Mouse (Mus musculus): ENCODE measurements around the gene Fam84b. TPM values are rescaled to one million over a fixed set of nuclear protein-coding genes. Genes with fewer than 3 reads are reported as not detected.
A peak's percentile ranks its signal among the peaks of the same experiment; 100 is the strongest.

Fam84b gene
- polyA plus RNA-seq, 2 experiments = 5.4 to 9.7 TPM

DNA sequence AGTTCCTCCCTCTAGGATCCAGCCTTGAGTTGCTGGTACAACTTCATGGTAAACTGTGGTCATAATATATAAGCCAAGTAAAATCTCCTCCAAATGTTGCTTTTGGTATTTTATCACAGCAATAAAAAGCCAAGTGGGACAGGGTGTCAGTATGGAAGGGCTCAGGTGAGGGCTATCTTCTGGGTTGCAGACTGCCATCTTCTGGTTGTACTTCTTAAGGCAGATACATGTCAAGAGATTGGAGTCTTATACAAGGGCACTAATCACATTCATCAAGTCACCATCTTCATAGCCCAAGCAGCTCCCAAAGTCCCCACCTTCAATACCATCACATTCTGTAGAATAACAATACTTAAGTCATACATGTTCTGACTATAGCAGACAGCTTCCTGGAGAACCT is 21.0 kb downstream of the Fam84b start:
- no peaks in the 10 kb centered on the region for H3K9me3 ChIP-seq (ENCODE audit: control insufficient read depth, low read length)
- H3K4me1 ChIP-seq (ENCODE audit: control insufficient read depth, insufficient read depth, low read length) = no peaks in the 10 kb centered on the region
- no peak overlapping the region for H3K27ac ChIP-seq (replicated peaks; ENCODE audit: low read depth, low read length)
- no peak for DNase-seq (ENCODE audit: low spot score)
- no peak overlapping the region for H3K9ac ChIP-seq (ENCODE audit: low read depth, low read length, severe bottlenecking)
- no peaks in the 10 kb centered on the region for H3K36me3 ChIP-seq (ENCODE audit: control insufficient read depth, insufficient read depth, low read length)
- no peak overlapping the region for H3K4me3 ChIP-seq (replicated peaks; ENCODE audit: low read length)
- no peak for ATAC-seq (ENCODE audit: low FRiP score, low read depth)
- H3K4me2 ChIP-seq (replicated peaks; ENCODE audit: low read depth, low read length, severe bottlenecking) = no peak overlapping the region
- H3K27me3 ChIP-seq (ENCODE audit: control insufficient read depth, insufficient read depth, low read length) = no peaks in the 10 kb centered on the region
- no peak for TF ChIP-seq POLR2A (IDR thresholded peaks at IDR 0.05; ENCODE audit: borderline replicate concordance, extremely low read depth, insufficient read depth, insufficient read length)

DNA sequence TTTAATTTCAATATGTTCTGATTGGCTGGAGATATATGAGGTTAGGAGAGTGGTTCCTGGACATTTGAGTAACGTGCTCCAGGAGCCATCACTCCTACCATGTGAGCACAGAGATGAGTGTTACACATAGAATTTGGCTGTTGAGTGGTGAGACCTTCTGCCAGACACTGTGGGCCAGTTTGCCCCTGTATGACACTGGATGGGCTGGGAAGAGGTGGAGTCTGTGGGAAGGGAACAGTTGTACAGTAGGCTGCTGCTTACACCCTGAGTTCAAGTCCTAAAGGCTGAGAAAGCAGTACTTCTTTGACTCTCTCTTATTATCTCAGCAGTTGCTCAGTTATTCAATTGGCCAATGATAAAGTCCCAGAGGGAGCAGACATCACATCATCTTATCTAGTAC is 27.4 kb downstream of the Fam84b start:
- ATAC-seq (ENCODE audit: low FRiP score, low read depth) = no peak
- WGBS = 59% methylated on average over 1 of the region's 1 CpGs
- Histone ChIP-seq H3K27ac (replicated peaks; ENCODE audit: low read depth, low read length) (no peak overlapping the region), H3K4me1 (ENCODE audit: control insufficient read depth, insufficient read depth, low read length) (peaks cover 6% of the 10 kb centered on the region), H3K27me3 (ENCODE audit: control insufficient read depth, insufficient read depth, low read length) (no peaks in the 10 kb centered on the region), H3K4me3 (replicated peaks; ENCODE audit: low read length) (no peak overlapping the region), H3K9me3 (ENCODE audit: control insufficient read depth, low read length) (no peaks in the 10 kb centered on the region), H3K4me2 (replicated peaks; ENCODE audit: low read depth, low read length, severe bottlenecking) (no peak overlapping the region), H3K36me3 (ENCODE audit: control insufficient read depth, insufficient read depth, low read length) (no peaks in the 10 kb centered on the region), H3K9ac (ENCODE audit: low read depth, low read length, severe bottlenecking) (no peak overlapping the region)
- TF ChIP-seq POLR2A (IDR thresholded peaks at IDR 0.05; ENCODE audit: borderline replicate concordance, extremely low read depth, insufficient read depth, insufficient read length) = no peak
- DNase-seq (ENCODE audit: low spot score) = no peak

DNA sequence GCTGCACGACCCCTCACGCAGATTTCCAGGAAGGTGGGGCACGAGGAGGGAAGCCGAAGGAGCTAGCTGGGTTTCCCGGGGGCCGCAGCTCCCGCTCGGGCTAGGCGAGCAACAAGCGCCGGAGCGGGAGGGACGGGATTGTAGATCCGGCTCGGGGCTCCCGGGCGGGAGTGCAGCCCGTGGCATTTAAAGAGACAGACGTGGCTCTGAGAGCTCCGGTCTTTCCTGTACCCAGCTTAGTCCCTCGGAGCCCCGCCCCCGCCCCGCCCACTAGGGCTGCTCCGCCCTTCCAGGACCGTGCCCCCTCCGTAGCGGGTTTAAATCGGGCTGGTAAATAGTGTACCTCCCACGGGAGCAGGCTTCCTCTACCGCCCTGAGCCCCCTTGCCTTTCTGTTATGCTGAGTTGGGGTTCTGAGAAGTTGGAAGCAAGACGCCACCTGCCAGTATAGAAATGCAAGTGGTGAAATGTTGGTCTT is 28.8 kb downstream of the Fam84b start:
- ATAC-seq (ENCODE audit: low FRiP score, low read depth) (peak; percentile 81), DNase-seq (ENCODE audit: low spot score) (peak; percentile 92)
- H3K36me3 ChIP-seq (ENCODE audit: control insufficient read depth, insufficient read depth, low read length) = no peaks in the 10 kb centered on the region
- H3K27me3 ChIP-seq (ENCODE audit: control insufficient read depth, insufficient read depth, low read length) = no peaks in the 10 kb centered on the region
- no peaks in the 10 kb centered on the region for H3K9me3 ChIP-seq (ENCODE audit: control insufficient read depth, low read length)
- H3K4me3 ChIP-seq (replicated peaks; ENCODE audit: low read length) = peak overlapping the region; percentile 72
- H3K4me1 ChIP-seq (ENCODE audit: control insufficient read depth, insufficient read depth, low read length) = peaks cover 8% of the 10 kb centered on the region
- H3K9ac ChIP-seq (ENCODE audit: low read depth, low read length, severe bottlenecking) = peak overlapping the region; percentile 57
- H3K27ac ChIP-seq (replicated peaks; ENCODE audit: low read depth, low read length) = peak overlapping the region; percentile 70; the same call in 1 of the 2 replicates
- under 1% methylated on average over 32 of the region's 32 CpGs for WGBS
- H3K4me2 ChIP-seq (replicated peaks; ENCODE audit: low read depth, low read length, severe bottlenecking) = peak overlapping the region; percentile 100
- no peak for TF ChIP-seq POLR2A (IDR thresholded peaks at IDR 0.05; ENCODE audit: borderline replicate concordance, extremely low read depth, insufficient read depth, insufficient read length)

DNA sequence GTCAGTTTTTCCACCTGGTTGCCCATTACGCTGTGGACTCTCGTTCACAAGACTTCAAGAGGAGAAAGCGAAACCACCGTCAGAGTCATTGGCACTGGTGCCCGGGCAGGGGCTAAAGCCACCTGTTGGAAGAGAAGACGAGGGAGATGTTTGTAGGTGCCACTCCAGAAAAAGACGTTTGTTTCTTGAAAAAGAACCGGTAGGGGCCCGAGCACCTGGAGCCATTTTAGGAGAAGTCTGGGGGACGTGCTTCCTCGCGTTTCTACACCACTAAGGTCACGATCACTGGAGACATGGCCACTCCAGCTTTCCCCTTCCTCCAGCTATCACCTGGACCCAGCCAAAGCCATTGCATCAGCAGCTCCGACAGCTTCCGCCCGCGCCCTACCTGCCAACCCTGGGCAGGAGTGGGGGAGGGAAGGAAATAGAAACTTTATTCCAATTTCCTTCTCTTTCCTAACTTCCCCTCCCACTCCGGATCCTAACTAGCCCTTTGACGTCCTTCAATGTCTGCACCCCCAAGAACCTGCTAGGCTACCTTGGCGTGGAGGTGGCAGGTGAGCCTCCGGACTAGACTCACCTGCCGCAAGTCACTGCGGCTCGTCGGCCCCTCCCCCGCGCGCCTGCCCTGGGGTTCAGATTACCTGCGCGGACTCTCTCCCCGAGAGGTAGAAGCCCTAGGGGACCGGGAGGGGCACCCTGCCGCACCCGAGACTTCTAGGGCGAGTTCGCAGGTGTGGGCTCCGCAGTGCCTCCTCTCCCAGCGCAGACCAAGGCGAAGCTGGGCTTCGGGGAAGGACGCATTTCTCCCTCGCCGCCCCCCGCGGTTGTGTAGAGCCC is 29.5 kb downstream of the Fam84b start:
- Histone ChIP-seq H3K9ac (ENCODE audit: low read depth, low read length, severe bottlenecking) (peak overlapping the region; percentile 57), H3K27ac (replicated peaks; ENCODE audit: low read depth, low read length) (peak overlapping the region; percentile 70; the same call in 1 of the 2 replicates), H3K36me3 (ENCODE audit: control insufficient read depth, insufficient read depth, low read length) (no peaks in the 10 kb centered on the region), H3K4me2 (replicated peaks; ENCODE audit: low read depth, low read length, severe bottlenecking) (peak overlapping the region; percentile 100), H3K27me3 (ENCODE audit: control insufficient read depth, insufficient read depth, low read length) (no peaks in the 10 kb centered on the region), H3K4me3 (replicated peaks; ENCODE audit: low read length) (peak overlapping the region; percentile 72), H3K4me1 (ENCODE audit: control insufficient read depth, insufficient read depth, low read length) (peaks cover 8% of the 10 kb centered on the region), H3K9me3 (ENCODE audit: control insufficient read depth, low read length) (no peaks in the 10 kb centered on the region)
- 0 out of 2 replicates have a peak, but pooled peaks have one; percentile 5 for ATAC-seq (ENCODE audit: low FRiP score, low read depth)
- TF ChIP-seq POLR2A (IDR thresholded peaks at IDR 0.05; ENCODE audit: borderline replicate concordance, extremely low read depth, insufficient read depth, insufficient read length) = no peak
- under 1% methylated on average over 42 of the region's 45 CpGs for WGBS
- DNase-seq (ENCODE audit: low spot score) = no peak

DNA sequence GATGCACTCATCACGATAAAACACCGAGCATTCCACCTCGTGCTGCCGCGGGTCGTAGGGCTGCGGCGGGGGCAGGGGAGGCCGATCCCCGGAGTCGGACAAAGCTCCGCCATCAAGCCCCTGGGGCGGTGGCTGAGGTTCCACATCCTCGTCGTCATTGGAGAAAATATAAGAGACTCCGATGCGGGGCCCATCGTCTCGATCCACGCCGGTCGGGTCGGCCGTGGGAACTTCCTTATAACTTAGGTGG is 30.0 kb downstream of the Fam84b start:
- peak overlapping the region; percentile 57 for H3K9ac ChIP-seq (ENCODE audit: low read depth, low read length, severe bottlenecking)
- peak overlapping the region; percentile 100 for H3K4me2 ChIP-seq (replicated peaks; ENCODE audit: low read depth, low read length, severe bottlenecking)
- no peaks in the 10 kb centered on the region for H3K36me3 ChIP-seq (ENCODE audit: control insufficient read depth, insufficient read depth, low read length)
- no peak for DNase-seq (ENCODE audit: low spot score)
- no peak for TF ChIP-seq POLR2A (IDR thresholded peaks at IDR 0.05; ENCODE audit: borderline replicate concordance, extremely low read depth, insufficient read depth, insufficient read length)
- under 1% methylated on average over 24 of the region's 24 CpGs for WGBS
- no peaks in the 10 kb centered on the region for H3K27me3 ChIP-seq (ENCODE audit: control insufficient read depth, insufficient read depth, low read length)
- peak overlapping the region; percentile 72 for H3K4me3 ChIP-seq (replicated peaks; ENCODE audit: low read length)
- H3K9me3 ChIP-seq (ENCODE audit: control insufficient read depth, low read length) = no peaks in the 10 kb centered on the region
- peaks cover 8% of the 10 kb centered on the region for H3K4me1 ChIP-seq (ENCODE audit: control insufficient read depth, insufficient read depth, low read length)
- ATAC-seq (ENCODE audit: low FRiP score, low read depth) = 0 out of 2 replicates have a peak, but pooled peaks have one; percentile 1
- no peak overlapping the region; the same call in 1 of the 2 replicates for H3K27ac ChIP-seq (replicated peaks; ENCODE audit: low read depth, low read length)

All from limb, embryonic 14.5 days (tissue).